Mouse (Mus musculus) bone marrow macrophage, adult 2 months (primary cell): ENCODE measurements around the gene Pdyn. TPM values are rescaled to one million over a fixed set of nuclear protein-coding genes. Genes with fewer than 3 reads are reported as not detected.

Experiments
- H3K27ac ChIP-seq: 2 replicates; pipeline ENCODE4 v1.5.1; 2012; ENCODE audit warnings: low read depth, low read length; ENCODE audit not compliant: insufficient read depth
- H3K4me1 ChIP-seq: 2 replicates; pipeline ENCODE4 v1.6.1; 2012; ENCODE audit warnings: low read length; ENCODE audit not compliant: control insufficient read depth, insufficient read depth
- H3K4me3 ChIP-seq: 2 replicates; pipeline ENCODE4 v1.5.1; 2012; ENCODE audit warnings: mild to moderate bottlenecking, low read length, moderate library complexity; ENCODE audit not compliant: insufficient read depth
- CTCF ChIP-seq: IDR thresholded peaks from 2 replicates; pipeline ENCODE4 v1.5.1; 2012; ENCODE audit warnings: low read depth, mild to moderate bottlenecking, low read length, moderate library complexity
- POLR2A ChIP-seq: IDR thresholded peaks from 2 replicates; pipeline ENCODE4 v1.6.1; 2012; ENCODE audit warnings: mild to moderate bottlenecking, low read depth, low read length, borderline replicate concordance
- polyA plus RNA-seq: library from polyadenylated mRNA; stranded (reverse); fragments of >200 nt; gene quantifications from 2 replicates; pipeline ENCODE4 v1.2.4, GENCODE M21; 2012; ENCODE audit not compliant: missing spikeins, insufficient read depth, insufficient read length

The Pdyn gene
- not detected in 2 replicates for polyA plus RNA-seq

DNA sequence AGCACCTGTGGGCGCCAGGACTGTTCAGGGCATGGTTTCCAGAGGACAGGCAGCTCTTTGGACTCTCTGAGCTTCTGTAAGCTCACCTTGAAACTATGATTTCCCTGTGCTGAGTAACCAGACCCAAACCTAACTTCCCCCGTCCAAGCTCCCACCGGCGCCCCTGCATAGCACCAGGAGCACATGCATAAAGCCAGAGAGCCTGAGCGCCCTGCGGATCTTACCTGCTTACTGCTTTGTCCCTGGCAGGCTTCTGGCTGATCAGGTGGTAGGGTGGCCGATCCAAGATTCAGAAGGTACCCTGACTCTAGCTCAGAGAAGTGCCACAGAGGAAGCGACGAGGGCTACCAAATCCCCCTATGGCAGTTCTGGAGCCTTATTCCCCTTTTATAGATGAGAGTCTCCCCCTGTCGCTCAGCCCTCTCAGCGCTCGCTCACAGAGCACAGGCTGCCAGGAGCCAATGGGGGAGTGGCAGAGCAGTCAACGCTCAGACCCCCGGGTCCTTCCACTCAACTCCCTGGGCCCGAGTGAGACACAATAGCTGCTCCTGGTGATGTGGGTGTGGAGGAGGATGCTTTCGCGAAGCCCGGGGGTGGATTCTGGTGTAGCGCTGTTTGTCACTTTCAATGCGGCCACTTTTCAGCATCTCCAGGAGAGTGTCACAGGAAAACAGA, at the start of gene Pdyn:
Gene Pdyn (minus strand): TSS at position 361 of the 675 bp plus-strand sequence.
- Histone ChIP-seq H3K27ac (no peak within 1 kb of the TSS), H3K4me1 (peaks cover 3% of the 10 kb centered on the region), H3K4me3 (no peak within 1 kb of the TSS)
- TF ChIP-seq CTCF = no peak
- no peak for TF ChIP-seq POLR2A

DNA sequence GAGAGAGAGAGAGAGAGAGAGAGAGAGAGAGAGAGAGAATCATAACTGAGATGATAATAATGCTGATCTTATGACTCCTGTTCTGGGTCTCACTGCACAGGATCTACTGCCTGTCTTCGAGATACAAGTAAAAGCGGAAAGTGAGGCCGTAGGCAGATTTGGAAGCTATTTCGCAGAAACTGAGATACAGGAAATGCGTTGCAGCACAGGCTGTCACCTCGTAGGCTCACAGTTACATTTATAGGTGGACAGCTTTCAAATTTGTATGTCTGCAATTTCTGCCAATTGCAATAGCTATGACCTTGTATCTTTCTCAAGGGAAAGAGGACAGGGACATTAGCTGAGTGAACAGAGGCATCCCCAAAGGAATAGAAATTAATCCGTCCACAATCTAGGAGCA, 42.4 kb upstream of the Pdyn start:
- Histone ChIP-seq H3K4me1 (no peaks in the 10 kb centered on the region), H3K4me3 (no peak overlapping the region), H3K27ac (no peak overlapping the region)
- no peak for TF ChIP-seq CTCF
- no peak for TF ChIP-seq POLR2A

DNA sequence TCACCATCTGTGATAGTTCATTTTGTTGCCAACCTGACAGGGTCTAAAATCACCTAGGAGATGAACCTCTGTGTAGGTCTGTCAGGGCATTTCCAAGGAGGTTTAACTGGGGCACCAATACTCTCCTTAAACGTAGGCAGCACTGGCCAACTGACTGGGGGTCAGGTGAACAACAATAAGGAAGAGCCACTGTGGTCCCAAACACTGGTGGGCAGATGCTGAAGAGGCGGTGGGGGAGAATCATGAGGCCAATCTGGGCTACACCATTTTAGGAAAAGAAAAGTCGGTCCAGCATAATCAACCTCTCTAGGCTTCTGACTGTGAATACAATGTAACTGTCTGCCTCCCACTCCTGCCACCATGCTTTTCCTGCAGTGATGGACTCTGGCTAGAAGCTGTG, 40.9 kb upstream of the Pdyn start:
- H3K27ac ChIP-seq = no peak overlapping the region
- TF ChIP-seq POLR2A = no peak
- TF ChIP-seq CTCF = no peak
- no peak overlapping the region for H3K4me3 ChIP-seq
- no peaks in the 10 kb centered on the region for H3K4me1 ChIP-seq

- TF ChIP-seq CTCF (no peak), POLR2A (no peak)
- H3K4me1 ChIP-seq = no peaks in the 10 kb centered on the region
- no peak overlapping the region for H3K4me3 ChIP-seq
- H3K27ac ChIP-seq = no peak overlapping the region
Observed at GRCm38 (mm10) chr2:129734031-129734430, 34.4 kb upstream of the Pdyn start.

GRCm38 (mm10) chr2:129729681-129730080, 30.0 kb upstream of the Pdyn start:
- Histone ChIP-seq H3K4me1 (no peaks in the 10 kb centered on the region), H3K27ac (no peak overlapping the region), H3K4me3 (no peak overlapping the region)
- TF ChIP-seq CTCF = no peak
- no peak for TF ChIP-seq POLR2A

GRCm38 (mm10) chr2:129715671-129716070, 16.0 kb upstream of the Pdyn start:
- Histone ChIP-seq H3K4me1 (no peaks in the 10 kb centered on the region), H3K27ac (no peak overlapping the region), H3K4me3 (no peak overlapping the region)
- TF ChIP-seq CTCF = peak; percentile 77
- TF ChIP-seq POLR2A = no peak

DNA sequence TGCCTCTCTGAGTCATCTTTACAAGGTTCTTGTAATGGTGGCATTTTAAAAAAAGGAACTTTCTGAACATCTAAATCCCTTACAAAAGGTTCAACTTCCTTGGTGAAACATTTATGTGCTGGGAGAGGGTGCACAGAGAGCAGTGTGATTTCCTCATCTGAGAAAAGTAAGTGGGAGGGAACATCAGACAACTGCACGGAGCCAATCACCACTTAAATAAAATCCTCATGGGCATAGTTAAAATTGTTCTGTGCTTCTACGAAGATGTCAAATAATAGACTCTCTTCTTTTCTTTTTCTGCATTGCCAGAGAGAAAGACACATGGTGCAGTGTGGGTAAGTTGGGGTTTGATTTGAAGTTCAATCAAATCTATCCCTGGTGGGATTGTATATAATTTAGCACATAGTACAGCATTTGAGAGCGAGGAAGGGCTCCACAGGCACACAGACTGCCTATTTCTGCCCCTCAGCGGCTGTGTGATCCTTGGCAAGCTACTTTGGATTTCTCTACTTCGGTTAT, 13.4 kb upstream of the Pdyn start:
- no peak for TF ChIP-seq POLR2A
- no peak for TF ChIP-seq CTCF
- no peak overlapping the region for H3K27ac ChIP-seq

GRCm38 (mm10) chr2:129696059-129696458, 3.6 kb downstream of the Pdyn start:
- Histone ChIP-seq H3K27ac (no peak overlapping the region), H3K4me3 (no peak overlapping the region), H3K4me1 (peaks cover 3% of the 10 kb centered on the region)
- TF ChIP-seq POLR2A (no peak), CTCF (peak; percentile 75)

More for the DNA sequence above, 13.4 kb upstream of the Pdyn start:
- H3K4me1 ChIP-seq = no peaks in the 10 kb centered on the region
- H3K4me3 ChIP-seq = no peak overlapping the region

DNA sequence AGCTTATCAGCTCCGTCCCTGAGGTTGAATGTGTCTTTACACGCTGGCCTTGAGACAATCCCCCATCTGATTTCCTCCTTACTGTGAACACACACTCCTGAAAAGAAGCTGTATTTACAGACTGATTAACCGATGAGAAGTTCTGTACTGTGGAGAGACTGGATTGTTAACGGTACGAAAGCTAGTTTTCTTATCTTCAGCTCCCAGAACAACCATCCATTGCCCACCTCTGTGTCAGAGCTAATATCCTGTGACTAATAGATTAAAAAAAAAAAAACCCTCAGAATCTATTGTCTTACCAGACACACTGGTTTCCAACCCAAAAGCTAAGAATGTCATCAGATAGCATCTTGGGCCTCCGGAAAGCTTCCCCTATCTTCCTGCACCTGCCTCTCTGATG, 5.3 kb downstream of the Pdyn start:
- TF ChIP-seq CTCF = no peak
- no peak for TF ChIP-seq POLR2A

DNA sequence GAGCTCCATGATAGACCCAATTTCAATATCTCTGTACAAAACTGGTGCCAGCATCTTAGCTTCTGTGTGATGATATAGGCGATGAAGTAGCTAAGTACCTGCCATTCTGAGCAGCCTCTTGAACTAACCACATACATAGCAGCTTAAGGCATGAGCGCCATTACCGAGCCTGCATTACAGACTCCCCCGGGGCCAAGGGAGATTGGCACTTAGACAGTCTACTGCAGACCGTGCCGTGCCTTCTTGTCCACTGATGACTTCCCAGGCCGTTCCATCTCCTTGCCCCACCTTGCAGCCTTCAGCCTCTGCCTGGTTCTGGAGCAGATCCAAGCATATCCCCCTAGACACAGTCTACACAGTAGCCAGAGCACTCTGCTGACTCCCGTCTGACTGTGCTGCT, 7.0 kb downstream of the Pdyn start:
- Histone ChIP-seq H3K4me1 (no peaks in the 10 kb centered on the region), H3K4me3 (no peak overlapping the region), H3K27ac (no peak overlapping the region)
- TF ChIP-seq CTCF = no peak
- no peak for TF ChIP-seq POLR2A

More for the DNA sequence above, 5.3 kb downstream of the Pdyn start:
- H3K27ac ChIP-seq = no peak overlapping the region
- H3K4me3 ChIP-seq = no peak overlapping the region
- H3K4me1 ChIP-seq = no peaks in the 10 kb centered on the region

- no peaks in the 10 kb centered on the region for H3K4me1 ChIP-seq
- no peak overlapping the region for H3K27ac ChIP-seq
- TF ChIP-seq CTCF = no peak
- no peak overlapping the region for H3K4me3 ChIP-seq
Observed at GRCm38 (mm10) chr2:129689694-129690093, 9.9 kb downstream of the Pdyn start.
